ENCODE assay signal across 8 mouse cellular contexts in genomic region chr2:125122288-125122623, GRCm38 (mm10). TPM values are rescaled to one million over a fixed set of nuclear protein-coding genes. Genes with fewer than 3 reads are reported as not detected.
DNase-seq lines count a peak whose midpoint lies in the region; ATAC-seq and TF ChIP-seq lines count a peak whose summit lies in the region.

No protein-coding gene starts in this region.

- peak; percentile 37; the same call in 1 of the 2 replicates for ATAC-seq in forebrain, embryonic 13.5 days
- ATAC-seq in liver, embryonic 15.5 days (ENCODE audit: insufficient read depth): no peak

- H3K36me3 ChIP-seq in forebrain, embryonic 13.5 days (ENCODE audit: poor library complexity, severe bottlenecking): no peaks in the 10 kb centered on the region
- H3K36me3 ChIP-seq in liver, embryonic 15.5 days (replicated peaks): no peaks in the 10 kb centered on the region; the same call in 1 of the 2 replicates
- H3K36me3 ChIP-seq in thymus, adult 2 months (ENCODE audit: control insufficient read depth, insufficient read depth, low read length): no peaks in the 10 kb centered on the region

- DNase-seq in cerebellum, adult 2 months: peak in 1 of 2 experiments; percentile 15
- no peak for DNase-seq in cerebellum, postnatal 10 days
- peak; percentile 51 for DNase-seq in A20 (ENCODE audit: low read depth, low spot score)
- no peak for DNase-seq in thymus, adult 2 months
- DNase-seq in kidney, adult 18-20 months: no peak
- DNase-seq in gastrocnemius, postnatal 25 days: no peak

- peak overlapping the region; percentile 73 for H3K4me3 ChIP-seq in cerebellum, adult 2 months (replicated peaks; ENCODE audit: insufficient read depth, low read depth, low read length)
- H3K4me3 ChIP-seq in forebrain, embryonic 13.5 days: peak overlapping the region; percentile 85
- peak overlapping the region; percentile 85 for H3K4me3 ChIP-seq in liver, embryonic 15.5 days (replicated peaks)
- H3K4me3 ChIP-seq in thymus, adult 2 months (ENCODE audit: control insufficient read depth, insufficient read depth, low read length): no peak overlapping the region

- H3K27ac ChIP-seq in cerebellum, adult 2 months (ENCODE audit: insufficient read depth, low read length): no peak overlapping the region
- peak overlapping the region; percentile 95 for H3K27ac ChIP-seq in forebrain, embryonic 13.5 days
- peak overlapping the region; percentile 82; the same call in 1 of the 2 replicates for H3K27ac ChIP-seq in liver, embryonic 15.5 days (replicated peaks)
- H3K27ac ChIP-seq in thymus, adult 2 months (ENCODE audit: control insufficient read depth, insufficient read depth, low read length): no peak overlapping the region

- peak overlapping the region; percentile 67 for H3K4me2 ChIP-seq in forebrain, embryonic 13.5 days
- H3K4me2 ChIP-seq in liver, embryonic 15.5 days: peak overlapping the region; percentile 82

- peak overlapping the region; percentile 99 for H3K9ac ChIP-seq in forebrain, embryonic 13.5 days
- H3K9ac ChIP-seq in liver, embryonic 15.5 days: peak overlapping the region; percentile 87

- H3K9me3 ChIP-seq in forebrain, embryonic 13.5 days (replicated peaks): no peaks in the 10 kb centered on the region
- no peaks in the 10 kb centered on the region for H3K9me3 ChIP-seq in liver, embryonic 15.5 days (replicated peaks)

- no peak for TF ChIP-seq CTCF in cerebellum, adult 2 months (IDR thresholded peaks at IDR 0.05; ENCODE audit: borderline replicate concordance, insufficient read depth, low read depth, low read length)
- TF ChIP-seq CTCF in thymus, adult 2 months (IDR thresholded peaks at IDR 0.05; ENCODE audit: borderline replicate concordance, control insufficient read depth, extremely low read depth, insufficient read depth, low read length, poor library complexity): no peak

- WGBS in cerebellum, adult 2 months: 7% methylated on average over 4 of the region's 4 CpGs
- 4% methylated on average over 4 of the region's 4 CpGs for WGBS in forebrain, embryonic 13.5 days
- 10% methylated on average over 4 of the region's 4 CpGs for WGBS in liver, embryonic 15.5 days (ENCODE audit: insufficient replicate concordance)
- WGBS in thymus, adult 2 months: 39% methylated on average over 4 of the region's 4 CpGs

- H3K4me1 ChIP-seq in cerebellum, adult 2 months (ENCODE audit: control insufficient read depth, insufficient read depth, low read length): peaks cover 3% of the 10 kb centered on the region; the same call in 1 of the 2 replicates
- H3K4me1 ChIP-seq in forebrain, embryonic 13.5 days: peaks cover 32% of the 10 kb centered on the region
- peaks cover 35% of the 10 kb centered on the region for H3K4me1 ChIP-seq in liver, embryonic 15.5 days (replicated peaks)
- H3K4me1 ChIP-seq in thymus, adult 2 months (replicated peaks; ENCODE audit: control insufficient read depth, insufficient read depth, low read length): peaks cover 3% of the 10 kb centered on the region

- no peaks in the 10 kb centered on the region for H3K27me3 ChIP-seq in cerebellum, adult 2 months (ENCODE audit: control insufficient read depth, insufficient read depth, low read length)
- no peaks in the 10 kb centered on the region for H3K27me3 ChIP-seq in forebrain, embryonic 13.5 days
- 0 out of 2 replicates have a peak, but pooled peaks cover 5% of the 10 kb centered on the region for H3K27me3 ChIP-seq in liver, embryonic 15.5 days
- H3K27me3 ChIP-seq in thymus, adult 2 months (ENCODE audit: control insufficient read depth, insufficient read depth, low read length): no peaks in the 10 kb centered on the region; the same call in 1 of the 2 replicates

- TF ChIP-seq POLR2A in cerebellum, adult 2 months (IDR thresholded peaks at IDR 0.05; ENCODE audit: borderline replicate concordance, insufficient read depth, low read length): no peak
- TF ChIP-seq POLR2A in thymus, adult 2 months (IDR thresholded peaks at IDR 0.05; ENCODE audit: control insufficient read depth, extremely low read depth, insufficient read depth, low read length, poor library complexity): no peak

RNA-seq across cellular contexts. Expression of gene Myef2, which starts 1.2 kb away (rescaled TPM):
- 80.7 and 86.2 TPM in 2 replicates for polyA plus RNA-seq in cerebellum, adult 2 months (2012; rRNA removed)
- 270 and 293 TPM in 2 replicates for polyA plus RNA-seq in forebrain, embryonic 13.5 days (2015; fragmentation: Nextera tagmentation; extraction: Ambion mirVana)
- 19.5 and 21.7 TPM in 2 replicates for polyA plus RNA-seq in liver, embryonic 15.5 days (2015; fragmentation: Nextera tagmentation; extraction: Ambion mirVana)
- 12.9 and 16.3 TPM in 2 replicates for polyA plus RNA-seq in thymus, adult 2 months (2012; rRNA removed)
- total RNA-seq in gastrocnemius, postnatal 25 days (2021): 1 to 10 TPM; 3.1 to 3.2 TPM

RNA-seq across cellular contexts. Expression of gene Ctxn2, which starts 14.2 kb away (rescaled TPM):
- 7.6 and 11.2 TPM in 2 replicates for polyA plus RNA-seq in cerebellum, adult 2 months (2012; rRNA removed)
- 0.87 and 1.2 TPM in 2 replicates for polyA plus RNA-seq in forebrain, embryonic 13.5 days (2015; fragmentation: Nextera tagmentation; extraction: Ambion mirVana)
- polyA plus RNA-seq in liver, embryonic 15.5 days (2015; fragmentation: Nextera tagmentation; extraction: Ambion mirVana): not detected in 2 replicates
- not detected in 2 replicates for polyA plus RNA-seq in thymus, adult 2 months (2012; rRNA removed)
- not detected for total RNA-seq in gastrocnemius, postnatal 25 days (2021)

RNA-seq across cellular contexts. Expression of gene Slc12a1, which starts 30.0 kb away (rescaled TPM):
- 0.06 and 0.07 TPM in 2 replicates for polyA plus RNA-seq in cerebellum, adult 2 months (2012; rRNA removed)
- polyA plus RNA-seq in forebrain, embryonic 13.5 days (2015; fragmentation: Nextera tagmentation; extraction: Ambion mirVana): not detected in 2 replicates
- polyA plus RNA-seq in liver, embryonic 15.5 days (2015; fragmentation: Nextera tagmentation; extraction: Ambion mirVana): not detected in 2 replicates
- 0.01 TPM in 1 of 2 replicates, not detected in the other for polyA plus RNA-seq in thymus, adult 2 months (2012; rRNA removed)
- total RNA-seq in gastrocnemius, postnatal 25 days (2021): not detected

RNA-seq across cellular contexts. Expression of gene Slc24a5, which starts 54.3 kb away (rescaled TPM):
- 0.70 and 2.2 TPM in 2 replicates for polyA plus RNA-seq in cerebellum, adult 2 months (2012; rRNA removed)
- 4.6 and 5.1 TPM in 2 replicates for polyA plus RNA-seq in forebrain, embryonic 13.5 days (2015; fragmentation: Nextera tagmentation; extraction: Ambion mirVana)
- 4.6 and 5.5 TPM in 2 replicates for polyA plus RNA-seq in liver, embryonic 15.5 days (2015; fragmentation: Nextera tagmentation; extraction: Ambion mirVana)
- polyA plus RNA-seq in thymus, adult 2 months (2012; rRNA removed): 0.10 TPM in 1 of 2 replicates, not detected in the other
- total RNA-seq in gastrocnemius, postnatal 25 days (2021): not detected

Comparison
In these comparisons a context has a peak if more than half of its experiments do, and no peak if none do; other contexts are left out.
1. H3K27ac ChIP-seq: peak in forebrain, embryonic 13.5 days (single experiment) and liver, embryonic 15.5 days (single experiment); none in cerebellum, adult 2 months (single experiment) and thymus, adult 2 months (single experiment).